Mouse (Mus musculus) midbrain, embryonic 10.5 days (tissue): ENCODE measurements around the gene Chek2. TPM values are rescaled to one million over a fixed set of nuclear protein-coding genes. Genes with fewer than 3 reads are reported as not detected.

Experiments
- DNase-seq: peaks from one replicate; pipeline ENCODE4 v3.0.0-alpha.2; 2017; ENCODE audit warnings: low spot score
- H3K27ac ChIP-seq: fragments of 300-500 bp; sonication (generic); replicated peaks from 2 replicates; pipeline ENCODE4 v1.5.1; 2016; ENCODE audit warnings: mild to moderate bottlenecking
- H3K27me3 ChIP-seq: fragments of 300-500 bp; sonication (generic); 2 replicates; pipeline ENCODE4 v1.6.1; 2016; ENCODE audit warnings: low read depth, mild to moderate bottlenecking; ENCODE audit not compliant: poor library complexity, severe bottlenecking
- H3K36me3 ChIP-seq: fragments of 300-500 bp; sonication (generic); 2 replicates; pipeline ENCODE4 v1.6.1; 2016; ENCODE audit warnings: mild to moderate bottlenecking, moderate library complexity
- H3K4me1 ChIP-seq: fragments of 300-500 bp; sonication (generic); 2 replicates; pipeline ENCODE4 v1.6.1; 2016
- H3K4me3 ChIP-seq: fragments of 300-500 bp; sonication (generic); 2 replicates; pipeline ENCODE4 v1.5.1; 2016; ENCODE audit warnings: mild to moderate bottlenecking, moderate library complexity
- H3K9me3 ChIP-seq: fragments of 300-500 bp; sonication (generic); replicated peaks from 2 replicates; pipeline ENCODE4 v1.6.1; 2016; ENCODE audit warnings: mild to moderate bottlenecking
- WGBS: fragments of 180-500 bp; shearing (Covaris S2); methylation state at CpG from one replicate; pipeline ENCODE4 v1.1.7; 2016; 5-methylcytosine and 5-hydroxymethylcytosine counted together
- polyA plus RNA-seq: library from polyadenylated mRNA; unstranded; fragments of >200 nt; fragmentation: Nextera tagmentation; extraction: Ambion mirVana; gene quantifications from 2 replicates; pipeline ENCODE4 v1.2.1, GENCODE M21; 2016

The Chek2 gene
- 39.5 and 44.3 TPM in 2 replicates for polyA plus RNA-seq

- Histone ChIP-seq H3K4me3 (peak within 1 kb of the TSS; percentile 72), H3K36me3 (peaks cover 39% of the 10 kb centered on the region), H3K27me3 (no peaks in the 10 kb centered on the region), H3K9me3 (no peaks in the 10 kb centered on the region), H3K4me1 (peaks cover 19% of the 10 kb centered on the region), H3K27ac (peak within 1 kb of the TSS; percentile 90)
- WGBS, result under 1% methylated on average over 41 of the region's 41 CpGs
- DNase-seq, result peak; percentile 97
These were observed at the start of gene Chek2, which contains the start of gene Hscb for GRCm38 (mm10) chr5:110839678-110840365. Chek2 (plus strand) TSS chr5:110839979. Hscb (minus strand) TSS chr5:110839777.

- Histone ChIP-seq H3K9me3 (no peaks in the 10 kb centered on the region), H3K4me3 (no peak overlapping the region), H3K4me1 (no peaks in the 10 kb centered on the region), H3K27ac (no peak overlapping the region), H3K27me3 (no peaks in the 10 kb centered on the region), H3K36me3 (peaks cover 100% of the 10 kb centered on the region)
- DNase-seq, result no peak
- 91% methylated on average over 7 of the region's 7 CpGs for WGBS
These were observed 45.4 kb upstream of the Chek2 start for GRCm38 (mm10) chr5:110794363-110794762.

GRCm38 (mm10) chr5:110797696-110798095 lies 42.1 kb upstream of the Chek2 start:
- no peaks in the 10 kb centered on the region for H3K4me1 ChIP-seq
- H3K27me3 ChIP-seq, result no peaks in the 10 kb centered on the region
- peaks cover 100% of the 10 kb centered on the region for H3K36me3 ChIP-seq
- no peak overlapping the region for H3K4me3 ChIP-seq
- H3K27ac ChIP-seq, result no peak overlapping the region
- WGBS, result 90% methylated on average over 4 of the region's 4 CpGs
- no peak for DNase-seq
- no peaks in the 10 kb centered on the region for H3K9me3 ChIP-seq

- Histone ChIP-seq H3K36me3 (peaks cover 99% of the 10 kb centered on the region), H3K27me3 (no peaks in the 10 kb centered on the region)
- 86% methylated on average over 3 of the region's 3 CpGs for WGBS
These were observed 38.6 kb upstream of the Chek2 start for GRCm38 (mm10) chr5:110801036-110801624.

GRCm38 (mm10) chr5:110802186-110802585 lies 37.6 kb upstream of the Chek2 start:
- Histone ChIP-seq H3K27me3 (no peaks in the 10 kb centered on the region), H3K4me1 (peaks cover 15% of the 10 kb centered on the region), H3K36me3 (peaks cover 99% of the 10 kb centered on the region), H3K9me3 (no peaks in the 10 kb centered on the region), H3K4me3 (no peak overlapping the region), H3K27ac (no peak overlapping the region)
- DNase-seq, result no peak
- WGBS, result 88% methylated on average over 4 of the region's 4 CpGs

More at GRCm38 (mm10) chr5:110801036-110801624, 38.6 kb upstream of the Chek2 start:
- Histone ChIP-seq H3K9me3 (no peaks in the 10 kb centered on the region), H3K4me1 (peaks cover 7% of the 10 kb centered on the region; the same call in 1 of the 2 replicates), H3K27ac (no peak overlapping the region), H3K4me3 (no peak overlapping the region)
- DNase-seq, result no peak

- H3K36me3 ChIP-seq, result peaks cover 99% of the 10 kb centered on the region
- H3K4me1 ChIP-seq, result peaks cover 22% of the 10 kb centered on the region
These were observed 37.0 kb upstream of the Chek2 start for GRCm38 (mm10) chr5:110802809-110803208.

GRCm38 (mm10) chr5:110804012-110804743 lies 35.6 kb upstream of the Chek2 start:
- peaks cover 86% of the 10 kb centered on the region for H3K36me3 ChIP-seq
- H3K27ac ChIP-seq, result no peak overlapping the region
- 90% methylated on average over 7 of the region's 7 CpGs for WGBS

More at GRCm38 (mm10) chr5:110802809-110803208, 37.0 kb upstream of the Chek2 start:
- no peak overlapping the region for H3K27ac ChIP-seq
- H3K27me3 ChIP-seq, result no peaks in the 10 kb centered on the region
- no peak overlapping the region for H3K4me3 ChIP-seq
- H3K9me3 ChIP-seq, result no peaks in the 10 kb centered on the region
- DNase-seq, result no peak

GRCm38 (mm10) chr5:110806154-110806553 lies 33.6 kb upstream of the Chek2 start:
- WGBS, result 94% methylated on average over 4 of the region's 4 CpGs
- H3K4me1 ChIP-seq, result peaks cover 38% of the 10 kb centered on the region
- peaks cover 66% of the 10 kb centered on the region for H3K36me3 ChIP-seq
- no peak for DNase-seq
- no peaks in the 10 kb centered on the region for H3K27me3 ChIP-seq
- no peak overlapping the region for H3K27ac ChIP-seq
- no peak overlapping the region for H3K4me3 ChIP-seq
- no peaks in the 10 kb centered on the region for H3K9me3 ChIP-seq

More at GRCm38 (mm10) chr5:110804012-110804743, 35.6 kb upstream of the Chek2 start:
- Histone ChIP-seq H3K4me1 (peaks cover 35% of the 10 kb centered on the region), H3K9me3 (no peaks in the 10 kb centered on the region), H3K4me3 (no peak overlapping the region), H3K27me3 (no peaks in the 10 kb centered on the region)
- no peak for DNase-seq

- H3K4me3 ChIP-seq, result no peak overlapping the region
- WGBS, result 90% methylated on average over 1 of the region's 1 CpGs
- H3K27ac ChIP-seq, result no peak overlapping the region
- DNase-seq, result no peak
- peaks cover 38% of the 10 kb centered on the region for H3K4me1 ChIP-seq
- no peaks in the 10 kb centered on the region for H3K27me3 ChIP-seq
- no peaks in the 10 kb centered on the region for H3K9me3 ChIP-seq
- H3K36me3 ChIP-seq, result peaks cover 61% of the 10 kb centered on the region
These were observed 33.1 kb upstream of the Chek2 start for GRCm38 (mm10) chr5:110806676-110807075.

- Histone ChIP-seq H3K4me3 (peak overlapping the region; percentile 95), H3K4me1 (peaks cover 38% of the 10 kb centered on the region), H3K9me3 (no peaks in the 10 kb centered on the region), H3K36me3 (peaks cover 53% of the 10 kb centered on the region), H3K27me3 (no peaks in the 10 kb centered on the region), H3K27ac (peak overlapping the region; percentile 71; the same call in 1 of the 2 replicates)
- WGBS, result 81% methylated on average over 4 of the region's 4 CpGs
- no peak for DNase-seq
These were observed 32.3 kb upstream of the Chek2 start for GRCm38 (mm10) chr5:110807453-110807852.

GRCm38 (mm10) chr5:110808061-110808631 lies 31.6 kb upstream of the Chek2 start:
- peak; percentile 82 for DNase-seq
- Histone ChIP-seq H3K9me3 (no peaks in the 10 kb centered on the region), H3K4me3 (peak overlapping the region; percentile 95), H3K27ac (peak overlapping the region; percentile 71), H3K27me3 (no peaks in the 10 kb centered on the region), H3K36me3 (peaks cover 46% of the 10 kb centered on the region), H3K4me1 (peaks cover 38% of the 10 kb centered on the region)
- 6% methylated on average over 14 of the region's 14 CpGs for WGBS

- Histone ChIP-seq H3K27ac (peak overlapping the region; percentile 97), H3K36me3 (peaks cover 39% of the 10 kb centered on the region), H3K4me1 (peaks cover 38% of the 10 kb centered on the region), H3K9me3 (no peaks in the 10 kb centered on the region), H3K27me3 (no peaks in the 10 kb centered on the region), H3K4me3 (peak overlapping the region; percentile 95)
- no peak for DNase-seq
- 2% methylated on average over 27 of the region's 27 CpGs for WGBS
These were observed 30.7 kb upstream of the Chek2 start for GRCm38 (mm10) chr5:110808821-110809666.
